In genomic region chr7:49496766-49497425, GRCm38 (mm10) we compare ENCODE assay signal across 8 mouse cellular contexts.
DNase-seq lines count a peak whose midpoint lies in the region; ATAC-seq and TF ChIP-seq lines count a peak whose summit lies in the region.

No protein-coding gene starts in this region.

- H3K27me3 ChIP-seq in heart, embryonic 10.5 days (ENCODE audit: insufficient read depth, poor library complexity, severe bottlenecking): no peaks in the 10 kb centered on the region
- H3K27me3 ChIP-seq in E14TG2a.4 (ENCODE audit: insufficient read depth, low read length): no peaks in the 10 kb centered on the region
- no peaks in the 10 kb centered on the region for H3K27me3 ChIP-seq in forebrain, embryonic 14.5 days (replicated peaks; ENCODE audit: control insufficient read depth, insufficient read depth, low read length)
- H3K27me3 ChIP-seq in stomach, embryonic 14.5 days (ENCODE audit: control insufficient read depth, insufficient read depth, low read length): no peaks in the 10 kb centered on the region

- peak; percentile 32 for ATAC-seq in forebrain, embryonic 14.5 days
- peak; percentile 39 for ATAC-seq in stomach, embryonic 14.5 days (ENCODE audit: insufficient number of reproducible peaks, insufficient read depth, low FRiP score, low read depth)
- ATAC-seq in activated CD4-positive, CD25-positive, alpha-beta regulatory T cell, adult 4 months: no peak

- peak; percentile 92 for DNase-seq in heart, embryonic 10.5 days (ENCODE audit: low spot score)
- no peak for DNase-seq in heart, adult 8-10 months (ENCODE audit: low spot score)
- peak; percentile 42 for DNase-seq in forebrain, embryonic 14.5 days (ENCODE audit: low spot score)
- DNase-seq in kidney, postnatal 4 days: peak; percentile 71 to 79
- DNase-seq in urinary bladder, postnatal 25 days (ENCODE audit: low spot score): no peak

- H3K27ac ChIP-seq in heart, embryonic 10.5 days: peak overlapping the region; percentile 86
- H3K27ac ChIP-seq in forebrain, embryonic 14.5 days (ENCODE audit: low read depth, low read length): peak overlapping the region; percentile 88
- no peak overlapping the region for H3K27ac ChIP-seq in stomach, embryonic 14.5 days (ENCODE audit: low read length)

- peak overlapping the region; percentile 36 for H3K4me3 ChIP-seq in heart, embryonic 10.5 days
- peak overlapping the region; percentile 39; the same call in 1 of the 2 replicates for H3K4me3 ChIP-seq in E14TG2a.4 (replicated peaks; ENCODE audit: low read length)
- H3K4me3 ChIP-seq in forebrain, embryonic 14.5 days (ENCODE audit: low read depth, low read length): no peak overlapping the region
- H3K4me3 ChIP-seq in stomach, embryonic 14.5 days (ENCODE audit: low read depth, low read length): no peak overlapping the region

- peaks cover 48% of the 10 kb centered on the region for H3K4me1 ChIP-seq in heart, embryonic 10.5 days
- H3K4me1 ChIP-seq in E14TG2a.4 (replicated peaks; ENCODE audit: low read depth, low read length): peaks cover 4% of the 10 kb centered on the region
- H3K4me1 ChIP-seq in forebrain, embryonic 14.5 days (ENCODE audit: control insufficient read depth, insufficient read depth, low read length): peaks cover 24% of the 10 kb centered on the region
- peaks cover 20% of the 10 kb centered on the region for H3K4me1 ChIP-seq in stomach, embryonic 14.5 days (ENCODE audit: control insufficient read depth, insufficient read depth, low read length)

- no peak for TF ChIP-seq CTCF in E14TG2a.4 (conservative IDR thresholded peaks at IDR 0.05; ENCODE audit: low read length)

- no peaks in the 10 kb centered on the region for H3K9me3 ChIP-seq in heart, embryonic 10.5 days
- no peaks in the 10 kb centered on the region for H3K9me3 ChIP-seq in E14TG2a.4 (ENCODE audit: low read length)
- no peaks in the 10 kb centered on the region for H3K9me3 ChIP-seq in forebrain, embryonic 14.5 days (replicated peaks; ENCODE audit: control insufficient read depth, low read length)
- H3K9me3 ChIP-seq in stomach, embryonic 14.5 days (ENCODE audit: control insufficient read depth, low read depth, low read length): no peaks in the 10 kb centered on the region

- no peak overlapping the region for H3K9ac ChIP-seq in forebrain, embryonic 14.5 days (ENCODE audit: low read length)
- H3K9ac ChIP-seq in stomach, embryonic 14.5 days (replicated peaks; ENCODE audit: low read depth, low read length): 0 out of 2 replicates have a peak overlapping the region, but pooled peaks have one; percentile 3

- WGBS in heart, embryonic 10.5 days: 11% methylated on average over 13 of the region's 13 CpGs
- WGBS in forebrain, embryonic 14.5 days: 21% methylated on average over 13 of the region's 13 CpGs
- WGBS in stomach, embryonic 14.5 days: 23% methylated on average over 13 of the region's 13 CpGs

- no peak overlapping the region for H3K4me2 ChIP-seq in forebrain, embryonic 14.5 days (ENCODE audit: low read length)
- no peak overlapping the region for H3K4me2 ChIP-seq in stomach, embryonic 14.5 days (replicated peaks; ENCODE audit: low read depth, low read length)

- H3K36me3 ChIP-seq in heart, embryonic 10.5 days: peaks cover 20% of the 10 kb centered on the region
- peaks cover 6% of the 10 kb centered on the region for H3K36me3 ChIP-seq in E14TG2a.4 (ENCODE audit: insufficient read depth, low read length)
- no peaks in the 10 kb centered on the region for H3K36me3 ChIP-seq in forebrain, embryonic 14.5 days (ENCODE audit: control insufficient read depth, insufficient read depth, low read length)
- H3K36me3 ChIP-seq in stomach, embryonic 14.5 days (ENCODE audit: control insufficient read depth, insufficient read depth, low read length): 0 out of 2 replicates have a peak, but pooled peaks cover 6% of the 10 kb centered on the region

Comparison
In these comparisons a context has a peak if more than half of its experiments do, and no peak if none do; other contexts are left out.
1. DNase-seq: peak in heart, embryonic 10.5 days (single experiment), forebrain, embryonic 14.5 days (single experiment) and kidney, postnatal 4 days (2 of 2); none in heart, adult 8-10 months (single experiment) and urinary bladder, postnatal 25 days (single experiment).
2. H3K4me3 ChIP-seq: peak in heart, embryonic 10.5 days (single experiment) and E14TG2a.4 (single experiment); none in forebrain, embryonic 14.5 days (single experiment) and stomach, embryonic 14.5 days (single experiment).